Mouse (Mus musculus): ENCODE data around the gene Ap5z1. TPM values are rescaled to one million over a fixed set of nuclear protein-coding genes. Genes with fewer than 3 reads are reported as not detected.
A peak's percentile ranks its signal among the peaks of the same experiment; 100 is the strongest.

Ap5z1 gene
- polyA plus RNA-seq, 1 experiment from 2014 or later: 30.6 TPM

- ATAC-seq: no peak
- in situ Hi-C loops (cut with MboI; ENCODE audit: low pct_unique_long_range_greater_than_20kb): no loop called here
- ChIA-PET CTCF (interaction anchor here (1.0 kb wide), 1 partner anchor 26 kb away, joined by 3 read pairs; no protein-coding TSS in a partner anchor), POLR2A (interaction anchor here (1.4 kb wide), 1 partner anchor 37 kb away, joined by 5 read pairs; the partner anchor contains the start of gene Foxk1)
- no peak for TF ChIP-seq CTCF (IDR thresholded peaks at IDR 0.05)
- H3K27me3 ChIP-seq: no peaks in the 10 kb centered on the region
- DNase-seq (ENCODE audit: low read depth, low spot score): no peak
Measured at GRCm38 (mm10) chr5:142438380-142438938, 25.3 kb upstream of the Ap5z1 start.

- ATAC-seq: peak; percentile 18
Measured at GRCm38 (mm10) chr5:142439911-142440432, 23.8 kb upstream of the Ap5z1 start.

GRCm38 (mm10) chr5:142440451-142441147, 23.1 kb upstream of the Ap5z1 start:
- ATAC-seq (peak; percentile 92), DNase-seq (ENCODE audit: low read depth, low spot score) (peak; percentile 96)
- H3K27me3 ChIP-seq: no peaks in the 10 kb centered on the region
- POLR2A ChIA-PET: interaction anchor here (0.8 to 2.5 kb wide), 6 partner anchors 16 to 110 kb away, joined by 3 to 14 read pairs (median 3); partner anchors contain the start of genes Foxk1 and Radil
- CTCF ChIA-PET: interaction anchor here (0.8 to 2.5 kb wide), 8 partner anchors 9 to 77 kb away, joined by 3 to 8 read pairs (median 4); partner anchors contain the start of gene Foxk1
- in situ Hi-C loops (cut with MboI; ENCODE audit: low pct_unique_long_range_greater_than_20kb): loop anchor here (5.0 kb wide), 2 partner anchors 33 to 73 kb away; no protein-coding TSS in a partner anchor
- TF ChIP-seq CTCF (IDR thresholded peaks at IDR 0.05): no peak

More at GRCm38 (mm10) chr5:142439911-142440432, 23.8 kb upstream of the Ap5z1 start:
- in situ Hi-C loops (cut with MboI; ENCODE audit: low pct_unique_long_range_greater_than_20kb): loop anchor here (5.0 kb wide), 2 partner anchors 33 to 73 kb away; no protein-coding TSS in a partner anchor
- no peak for DNase-seq (ENCODE audit: low read depth, low spot score)
- no peaks in the 10 kb centered on the region for H3K27me3 ChIP-seq
- ChIA-PET POLR2A (interaction anchor here (0.9 to 2.5 kb wide), 3 partner anchors 38 to 73 kb away, joined by 4 to 14 read pairs (median 5); partner anchors contain the start of gene Foxk1), CTCF (interaction anchor here (0.8 to 2.5 kb wide), 7 partner anchors 9 to 76 kb away, joined by 3 to 8 read pairs (median 4); partner anchors contain the start of gene Foxk1)
- no peak for TF ChIP-seq CTCF (IDR thresholded peaks at IDR 0.05)

GRCm38 (mm10) chr5:142441332-142442044, 22.3 kb upstream of the Ap5z1 start:
- CTCF ChIA-PET: interaction anchor here (1.2 to 2.5 kb wide), 5 partner anchors 16 to 77 kb away, joined by 3 to 8 read pairs (median 4); partner anchors contain the start of gene Foxk1
- no peak for TF ChIP-seq CTCF (IDR thresholded peaks at IDR 0.05)
- ATAC-seq: peak; percentile 1
- POLR2A ChIA-PET: interaction anchor here (0.8 to 2.5 kb wide), 5 partner anchors 17 to 109 kb away, joined by 3 to 14 read pairs (median 3); partner anchors contain the start of genes Foxk1 and Radil
- H3K27me3 ChIP-seq: no peaks in the 10 kb centered on the region
- peak; percentile 54 for DNase-seq (ENCODE audit: low read depth, low spot score)
- in situ Hi-C loops (cut with MboI; ENCODE audit: low pct_unique_long_range_greater_than_20kb): loop anchor here (5.0 kb wide), 2 partner anchors 34 to 74 kb away; no protein-coding TSS in a partner anchor

- ATAC-seq: no peak
- H3K27me3 ChIP-seq: no peaks in the 10 kb centered on the region
- TF ChIP-seq CTCF (IDR thresholded peaks at IDR 0.05): no peak
- no peak for DNase-seq (ENCODE audit: low read depth, low spot score)
- in situ Hi-C loops (cut with MboI; ENCODE audit: low pct_unique_long_range_greater_than_20kb): loop anchor here (5.0 kb wide), 2 partner anchors 35 to 75 kb away; no protein-coding TSS in a partner anchor
- ChIA-PET CTCF (interaction anchor here (0.9 kb wide), 1 partner anchor 41 kb away, joined by 3 read pairs; no protein-coding TSS in a partner anchor), POLR2A (interaction anchor here (1.3 to 2.5 kb wide), 2 partner anchors 16 to 40 kb away, joined by 5 to 14 read pairs; partner anchors contain the start of gene Foxk1)
Measured at GRCm38 (mm10) chr5:142442045-142442440, 21.7 kb upstream of the Ap5z1 start.

- TF ChIP-seq CTCF (IDR thresholded peaks at IDR 0.05): no peak
- ChIA-PET CTCF (no interaction called here), POLR2A (no interaction called here)
- no peak for DNase-seq (ENCODE audit: low read depth, low spot score)
- in situ Hi-C loops (cut with MboI; ENCODE audit: low pct_unique_long_range_greater_than_20kb): loop anchor here (5.0 kb wide), 2 partner anchors 36 to 76 kb away; no protein-coding TSS in a partner anchor
- ATAC-seq: no peak
- no peaks in the 10 kb centered on the region for H3K27me3 ChIP-seq
Measured at GRCm38 (mm10) chr5:142443514-142443913, 20.2 kb upstream of the Ap5z1 start.

- ChIA-PET CTCF (no interaction called here), POLR2A (no interaction called here)
- ATAC-seq: no peak
- TF ChIP-seq CTCF (IDR thresholded peaks at IDR 0.05): no peak
- DNase-seq (ENCODE audit: low read depth, low spot score): no peak
- in situ Hi-C loops (cut with MboI; ENCODE audit: low pct_unique_long_range_greater_than_20kb): loop anchor here (5.0 kb wide), 2 partner anchors 37 to 77 kb away; no protein-coding TSS in a partner anchor
- no peaks in the 10 kb centered on the region for H3K27me3 ChIP-seq
Measured at GRCm38 (mm10) chr5:142443994-142444393, 19.8 kb upstream of the Ap5z1 start.

GRCm38 (mm10) chr5:142444791-142445531, 18.8 kb upstream of the Ap5z1 start:
- ChIA-PET POLR2A (interaction anchor here (0.5 to 1.2 kb wide), 2 partner anchors 19 to 44 kb away, joined by 3 to 4 read pairs; partner anchors contain the start of genes Ap5z1 and Foxk1), CTCF (interaction anchor here (1.4 kb wide), 1 partner anchor 31 kb away, joined by 4 read pairs; no protein-coding TSS in a partner anchor)
- no peak for ATAC-seq
- DNase-seq (ENCODE audit: low read depth, low spot score): no peak
- no peaks in the 10 kb centered on the region for H3K27me3 ChIP-seq
- no peak for TF ChIP-seq CTCF (IDR thresholded peaks at IDR 0.05)
- in situ Hi-C loops (cut with MboI; ENCODE audit: low pct_unique_long_range_greater_than_20kb): loop anchor here (5.0 kb wide), 2 partner anchors 38 to 78 kb away; no protein-coding TSS in a partner anchor

- H3K27me3 ChIP-seq: no peaks in the 10 kb centered on the region
- DNase-seq (ENCODE audit: low read depth, low spot score) (no peak), ATAC-seq (no peak)
- in situ Hi-C loops (cut with MboI; ENCODE audit: low pct_unique_long_range_greater_than_20kb): no loop called here
- TF ChIP-seq CTCF (IDR thresholded peaks at IDR 0.05): no peak
- ChIA-PET CTCF (interaction anchor here (1.4 to 3.8 kb wide), 2 partner anchors 17 to 32 kb away, joined by 4 to 16 read pairs; partner anchors contain the start of gene Ap5z1), POLR2A (interaction anchor here (0.5 kb wide), 1 partner anchor 18 kb away, joined by 3 read pairs; the partner anchor contains the start of gene Ap5z1)
Measured at GRCm38 (mm10) chr5:142445709-142446108, 18.0 kb upstream of the Ap5z1 start.

Measured in Patski (cell line).